Mouse (Mus musculus) kidney, adult 2 months (tissue): ENCODE results near the gene Parvg. TPM values are rescaled to one million over a fixed set of nuclear protein-coding genes. Genes with fewer than 3 reads are reported as not detected.

Experiments used
- DNase-seq: peaks from one replicate; pipeline ENCODE4 v3.0.0; 2021
- H3K27ac ChIP-seq: fragments of 200-500 bp; 2 replicates; pipeline ENCODE4 v1.5.1; 2012; ENCODE audit warnings: low read depth, low read length, control low read depth, inconsistent platforms; ENCODE audit not compliant: insufficient read depth
- H3K27me3 ChIP-seq: fragments of 200-500 bp; replicated peaks from 2 replicates; pipeline ENCODE4 v1.6.1; 2012; ENCODE audit warnings: mild to moderate bottlenecking, moderate library complexity, low read length, inconsistent platforms; ENCODE audit not compliant: control insufficient read depth, insufficient read depth
- H3K36me3 ChIP-seq: fragments of 200-500 bp; 2 replicates; pipeline ENCODE4 v1.6.1; 2012; ENCODE audit warnings: mild to moderate bottlenecking, moderate library complexity, low read length, inconsistent platforms; ENCODE audit not compliant: control insufficient read depth, insufficient read depth
- H3K4me1 ChIP-seq: fragments of 200-500 bp; 2 replicates; pipeline ENCODE4 v1.6.1; 2011; ENCODE audit warnings: low read length; ENCODE audit not compliant: control insufficient read depth, insufficient read depth
- H3K4me3 ChIP-seq: fragments of 200-500 bp; 2 replicates; pipeline ENCODE4 v1.5.1; 2011; ENCODE audit warnings: mild to moderate bottlenecking, low read depth, low read length, control low read depth; ENCODE audit not compliant: insufficient read depth
- CTCF ChIP-seq: fragments of 200-500 bp; conservative IDR thresholded peaks from 2 replicates; pipeline ENCODE4 v1.5.1; 2011; ENCODE audit warnings: low read depth, mild to moderate bottlenecking, control low read depth, low read length, moderate library complexity, mixed read lengths; ENCODE audit not compliant: insufficient read depth, insufficient read length
- POLR2A ChIP-seq: fragments of 200-500 bp; IDR thresholded peaks from one replicate; pipeline ENCODE4 v1.6.1; 2011; ENCODE audit warnings: low read depth, low read length, control low read depth
- WGBS: fragments of 180-500 bp; shearing (Covaris S2); methylation state at CpG from one replicate; pipeline ENCODE4 v1.1.7; 2018; 5-methylcytosine and 5-hydroxymethylcytosine counted together
- polyA plus RNA-seq: library from polyadenylated mRNA; depleted of rRNA; stranded (reverse); fragments of >200 nt; gene quantifications from 2 replicates; pipeline ENCODE4 v1.2.3, GENCODE M21; 2012

Parvg gene
- polyA plus RNA-seq, 1 experiment: 4.5 TPM

DNA sequence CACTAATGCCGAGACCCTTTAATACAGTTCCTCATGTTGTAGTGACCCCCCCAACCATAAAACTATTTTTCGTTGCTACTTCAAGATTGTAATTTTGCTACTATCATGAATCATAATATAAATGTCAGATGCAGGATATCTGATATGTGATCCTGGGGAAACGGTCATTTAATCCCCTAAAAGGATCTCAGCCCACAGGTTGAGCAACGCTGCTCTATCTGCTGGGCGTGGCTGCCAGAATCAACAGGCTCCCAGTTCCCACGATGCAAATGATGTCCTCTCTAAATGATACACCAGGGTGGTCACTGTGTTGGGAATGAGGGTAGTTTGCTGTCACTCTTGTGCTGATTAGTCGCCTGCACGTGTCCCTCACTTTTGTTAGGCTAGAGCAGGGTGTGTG, 26.4 kb upstream of the Parvg start:
- H3K27ac ChIP-seq: no peak overlapping the region
- 66% methylated on average over 8 of the region's 8 CpGs for WGBS
- H3K4me3 ChIP-seq: no peak overlapping the region
- TF ChIP-seq CTCF (no peak), POLR2A (no peak)
- DNase-seq: no peak
- H3K4me1 ChIP-seq: no peaks in the 10 kb centered on the region
- H3K36me3 ChIP-seq: no peaks in the 10 kb centered on the region
- no peaks in the 10 kb centered on the region for H3K27me3 ChIP-seq

GRCm38 (mm10) chr15:84298804-84299370, 24.9 kb upstream of the Parvg start:
- Histone ChIP-seq H3K27ac (no peak overlapping the region), H3K36me3 (no peaks in the 10 kb centered on the region), H3K4me1 (no peaks in the 10 kb centered on the region), H3K4me3 (no peak overlapping the region), H3K27me3 (no peaks in the 10 kb centered on the region)
- TF ChIP-seq CTCF (no peak), POLR2A (no peak)
- WGBS: 34% methylated on average over 13 of the region's 13 CpGs
- no peak for DNase-seq

GRCm38 (mm10) chr15:84299662-84300333, 24.0 kb upstream of the Parvg start:
- no peak for DNase-seq
- Histone ChIP-seq H3K27me3 (no peaks in the 10 kb centered on the region), H3K4me1 (no peaks in the 10 kb centered on the region), H3K27ac (no peak overlapping the region), H3K4me3 (no peak overlapping the region), H3K36me3 (no peaks in the 10 kb centered on the region)
- no peak for TF ChIP-seq CTCF
- no peak for TF ChIP-seq POLR2A
- WGBS: 61% methylated on average over 9 of the region's 9 CpGs

GRCm38 (mm10) chr15:84300591-84300990, 23.2 kb upstream of the Parvg start:
- DNase-seq: no peak
- Histone ChIP-seq H3K4me3 (no peak overlapping the region), H3K27me3 (no peaks in the 10 kb centered on the region), H3K27ac (no peak overlapping the region), H3K36me3 (no peaks in the 10 kb centered on the region), H3K4me1 (no peaks in the 10 kb centered on the region)
- no peak for TF ChIP-seq POLR2A
- TF ChIP-seq CTCF: no peak
- WGBS: 84% methylated on average over 2 of the region's 2 CpGs

- Histone ChIP-seq H3K36me3 (no peaks in the 10 kb centered on the region), H3K27ac (no peak overlapping the region), H3K27me3 (no peaks in the 10 kb centered on the region), H3K4me1 (no peaks in the 10 kb centered on the region), H3K4me3 (no peak overlapping the region)
- 35% methylated on average over 7 of the region's 7 CpGs for WGBS
- DNase-seq: no peak
- no peak for TF ChIP-seq CTCF
- no peak for TF ChIP-seq POLR2A
Observed at GRCm38 (mm10) chr15:84301026-84301425, 22.8 kb upstream of the Parvg start.

DNA sequence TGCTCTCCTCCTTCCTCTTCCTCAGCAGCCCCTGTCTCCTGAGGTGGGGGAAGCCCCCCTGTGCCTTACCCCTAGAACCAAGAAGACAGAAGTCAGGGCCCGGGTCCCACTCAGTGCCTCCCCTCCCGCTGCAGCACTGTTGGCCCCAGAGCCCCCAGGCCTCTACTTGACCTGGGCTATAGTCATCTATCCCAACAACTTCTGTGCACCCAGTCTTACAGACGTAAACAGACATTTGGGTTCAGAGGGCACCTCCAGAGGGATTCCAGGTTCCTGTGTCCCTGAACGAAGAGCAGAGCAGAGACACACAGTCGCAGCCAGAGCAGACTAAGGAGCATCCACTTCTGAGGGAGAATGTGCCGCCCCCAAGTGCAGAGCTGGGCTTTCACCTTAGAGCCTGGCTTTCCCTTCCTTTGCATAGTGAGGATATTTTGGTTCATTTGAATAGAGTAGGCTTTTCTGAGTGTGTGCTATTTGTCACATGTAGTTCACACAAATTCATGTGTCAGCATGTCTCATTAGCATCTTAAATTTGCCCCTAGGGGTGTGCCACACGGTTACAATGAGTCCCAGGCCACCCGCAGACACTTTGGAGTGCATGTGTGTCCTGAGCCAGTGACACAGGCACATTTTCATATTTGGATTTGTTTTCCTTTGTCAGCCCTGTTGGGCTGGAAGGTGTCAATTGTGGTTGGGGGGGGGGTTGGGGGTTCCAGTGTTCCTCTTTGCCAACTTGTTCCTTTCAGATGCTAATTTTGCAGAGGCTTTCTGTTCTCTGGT, 22.0 kb upstream of the Parvg start:
- no peak for DNase-seq
- no peaks in the 10 kb centered on the region for H3K36me3 ChIP-seq
- no peaks in the 10 kb centered on the region for H3K4me1 ChIP-seq
- no peak overlapping the region for H3K27ac ChIP-seq
- no peak overlapping the region for H3K4me3 ChIP-seq
- TF ChIP-seq CTCF: no peak
- 72% methylated on average over 8 of the region's 8 CpGs for WGBS
- H3K27me3 ChIP-seq: no peaks in the 10 kb centered on the region

DNA sequence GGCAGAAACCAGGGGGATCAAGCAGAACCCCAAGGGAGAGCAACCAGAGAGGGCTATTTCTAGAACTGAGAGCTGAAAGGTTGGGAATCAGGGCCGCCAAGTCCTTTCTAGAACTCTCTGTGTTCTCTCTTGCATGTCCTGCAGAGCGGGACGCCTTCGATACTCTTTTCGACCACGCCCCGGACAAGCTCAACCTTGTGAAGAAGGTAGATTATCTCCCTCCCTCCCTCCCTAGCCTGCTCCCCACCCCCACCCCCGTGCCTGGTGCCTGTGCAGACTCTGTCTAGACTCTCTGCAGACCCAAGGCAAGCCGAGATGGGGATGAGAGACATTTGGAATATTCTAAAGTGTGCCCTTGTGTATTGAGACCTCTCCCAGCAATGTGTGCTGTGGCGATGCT, 20.6 kb upstream of the Parvg start:
- TF ChIP-seq POLR2A: no peak
- TF ChIP-seq CTCF: no peak
- Histone ChIP-seq H3K36me3 (no peaks in the 10 kb centered on the region), H3K27ac (no peak overlapping the region), H3K4me3 (no peak overlapping the region), H3K27me3 (no peaks in the 10 kb centered on the region), H3K4me1 (no peaks in the 10 kb centered on the region)
- DNase-seq: no peak
- 56% methylated on average over 10 of the region's 10 CpGs for WGBS
